Mouse (Mus musculus) cerebellum, postnatal 14 days (tissue): ENCODE data around the gene Pbld1.
"Not testable (repeated sequence)": the region's sequence is repeated elsewhere in the genome, so short reads cannot be mapped to it uniquely, and the experiment has no call there.

Source experiments
- DNase-seq, 2 experiments: peaks; one replicate each; pipeline ENCODE4 v3.0.0; 2021; ENCODE audit warnings: mixed read lengths in 2 of 2

Gene Pbld1

DNA sequence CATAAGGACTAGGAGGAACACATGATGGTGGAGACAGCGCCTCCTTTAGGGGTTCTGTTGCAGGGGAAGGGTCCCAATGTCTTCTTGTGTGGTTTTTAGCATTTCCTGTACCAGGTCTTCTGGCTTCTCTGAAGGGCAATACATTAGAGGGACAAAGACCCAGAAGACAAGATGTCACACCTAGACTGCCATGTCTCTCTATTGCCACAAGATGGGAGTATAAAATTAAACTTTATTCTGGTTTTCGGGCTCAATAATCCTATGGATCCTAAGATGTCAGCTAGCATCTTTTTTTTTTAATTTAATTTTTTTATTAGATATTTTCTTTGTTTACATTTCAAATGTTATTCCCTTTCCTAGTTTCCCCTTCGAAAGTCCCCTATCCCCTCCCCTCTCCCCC, 16.8 kb upstream of the Pbld1 start:
- DNase-seq, result no peak

DNA sequence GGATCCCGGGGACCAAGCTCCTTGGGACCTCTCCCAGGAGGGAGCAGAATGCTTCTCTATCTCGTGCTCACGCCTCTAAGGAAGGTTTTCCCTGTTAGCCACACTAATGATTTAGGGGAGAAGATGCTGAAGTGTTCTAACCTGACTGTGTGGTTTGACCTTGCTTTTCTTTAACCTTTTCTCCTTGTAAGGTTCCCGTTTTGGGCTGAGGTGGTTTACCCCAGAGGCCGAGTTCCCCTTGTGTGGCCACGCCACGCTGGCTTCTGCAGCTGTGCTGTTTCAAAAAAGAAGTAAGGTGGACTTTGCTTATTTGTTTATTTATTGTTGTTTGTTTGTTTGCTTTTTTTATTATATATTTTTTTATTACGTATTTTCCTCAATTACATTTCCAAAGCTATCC, 12.2 kb upstream of the Pbld1 start:
- no peak for DNase-seq

DNA sequence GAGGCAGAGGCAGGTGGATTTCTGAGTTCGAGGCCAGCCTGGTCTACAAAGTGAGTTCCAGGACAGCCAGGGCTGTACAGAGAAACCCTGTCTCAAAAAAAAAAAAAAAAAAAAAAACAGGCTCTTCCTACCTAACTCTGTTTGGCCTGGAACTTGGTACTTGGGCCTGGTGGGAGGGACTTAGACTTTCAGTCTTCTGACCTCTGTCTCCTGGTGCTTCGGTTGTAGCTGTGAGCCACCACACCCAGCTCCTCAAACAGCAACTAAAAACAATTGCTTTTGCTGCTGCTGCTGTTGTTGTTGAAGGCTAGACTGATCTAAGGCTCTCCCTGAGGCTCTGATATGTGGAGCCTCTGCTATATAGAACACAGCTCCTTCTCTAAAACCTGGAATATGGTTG, 10.9 kb upstream of the Pbld1 start:
- DNase-seq, result no peak

DNA sequence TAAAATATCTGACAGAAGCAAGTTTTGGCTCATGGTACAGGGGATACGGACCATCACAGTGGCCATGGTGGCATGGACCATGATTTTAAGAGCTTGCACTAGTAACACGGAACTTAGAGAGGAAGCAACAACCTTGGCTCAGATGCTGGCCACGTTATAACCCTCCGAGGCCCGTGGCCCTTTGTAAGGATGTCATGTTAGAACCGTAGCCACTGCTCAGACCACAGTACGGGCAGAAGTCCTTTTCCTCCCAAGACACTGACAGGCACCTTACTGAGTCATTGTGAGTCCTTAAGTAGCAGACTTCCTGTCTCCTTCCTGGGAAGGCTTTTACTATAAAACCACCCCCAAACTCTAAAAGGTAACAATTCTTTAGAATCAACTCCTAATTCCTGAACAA, 8.7 kb upstream of the Pbld1 start:
- no peak for DNase-seq

DNA sequence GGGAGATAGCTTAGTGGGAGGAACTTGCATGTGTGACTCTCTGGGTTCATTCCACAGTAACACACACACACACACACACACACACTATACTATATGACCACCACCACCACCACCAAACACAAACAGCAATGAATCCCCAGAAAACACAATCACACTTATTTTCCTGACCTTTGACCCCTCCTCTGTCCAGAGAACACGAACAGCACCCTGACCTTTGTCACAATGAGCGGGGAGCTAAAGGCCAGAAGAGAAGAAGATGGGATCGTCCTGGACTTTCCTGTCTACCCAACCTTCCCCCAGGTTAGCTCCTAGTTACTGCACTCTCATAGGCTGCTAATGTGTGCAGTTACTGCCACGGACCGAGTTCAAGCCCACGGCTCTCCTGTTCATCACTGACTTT, 8.0 kb upstream of the Pbld1 start:
- no peak for DNase-seq

DNA sequence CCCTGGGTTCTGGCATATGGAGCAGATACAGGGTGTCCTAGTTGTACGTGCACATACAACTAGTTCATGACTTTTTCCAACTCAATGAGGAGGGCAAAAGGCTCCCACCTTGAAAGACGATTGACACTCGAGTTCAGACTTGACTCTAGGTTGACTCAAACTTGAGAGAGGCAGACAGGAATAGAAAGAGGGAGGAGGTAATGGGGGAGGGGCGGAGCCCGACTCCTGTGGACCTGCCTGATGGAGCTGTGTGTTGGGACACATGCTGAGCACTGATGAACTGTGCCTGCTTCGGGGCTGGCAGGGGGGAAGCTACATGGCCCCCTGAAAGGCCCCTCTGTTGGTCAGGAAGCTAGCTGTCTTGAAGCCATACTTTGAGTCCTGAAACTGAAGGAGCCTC, 7.0 kb upstream of the Pbld1 start:
- DNase-seq, result no peak

DNA sequence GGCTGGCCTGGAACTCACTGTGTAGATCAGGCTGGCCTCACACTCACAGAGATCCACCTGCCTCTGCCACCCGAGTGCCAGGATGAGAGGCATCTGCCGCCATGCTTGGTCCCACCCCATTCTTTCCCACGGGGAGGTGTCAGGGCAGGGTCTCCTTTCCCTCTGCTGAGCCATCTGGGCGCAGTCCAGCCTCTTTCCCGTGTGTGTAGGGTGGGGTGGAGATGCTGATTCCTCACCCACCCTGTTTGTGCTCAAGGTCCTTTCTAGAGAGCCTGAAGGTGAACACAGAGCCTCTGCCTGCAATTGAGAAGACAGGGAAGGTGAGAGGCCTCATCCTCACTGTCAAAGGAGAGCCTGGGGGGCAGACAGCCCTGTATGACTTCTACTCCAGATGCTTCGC, 5.9 kb upstream of the Pbld1 start:
- not testable (repeated sequence) for DNase-seq

DNA sequence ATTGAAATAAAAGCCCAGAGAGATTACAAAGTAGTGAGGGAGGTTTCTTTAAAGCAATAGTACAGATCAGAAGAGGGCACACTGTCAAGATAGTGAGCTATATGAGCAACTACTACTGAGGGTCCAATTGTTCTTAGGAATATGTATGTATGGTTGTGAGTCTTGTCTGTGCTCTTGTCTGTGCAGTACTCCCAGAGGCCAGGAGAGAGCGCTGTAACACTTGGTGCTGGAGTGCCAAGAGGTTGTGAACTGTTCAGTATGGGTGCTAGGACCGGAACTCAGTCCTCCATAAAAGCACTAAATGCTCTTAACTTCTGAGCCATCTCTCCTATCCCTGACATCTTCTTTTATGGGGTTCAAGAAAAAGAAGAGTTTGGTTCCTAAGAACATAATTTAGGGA, 5.4 kb upstream of the Pbld1 start:
- no peak for DNase-seq

DNA sequence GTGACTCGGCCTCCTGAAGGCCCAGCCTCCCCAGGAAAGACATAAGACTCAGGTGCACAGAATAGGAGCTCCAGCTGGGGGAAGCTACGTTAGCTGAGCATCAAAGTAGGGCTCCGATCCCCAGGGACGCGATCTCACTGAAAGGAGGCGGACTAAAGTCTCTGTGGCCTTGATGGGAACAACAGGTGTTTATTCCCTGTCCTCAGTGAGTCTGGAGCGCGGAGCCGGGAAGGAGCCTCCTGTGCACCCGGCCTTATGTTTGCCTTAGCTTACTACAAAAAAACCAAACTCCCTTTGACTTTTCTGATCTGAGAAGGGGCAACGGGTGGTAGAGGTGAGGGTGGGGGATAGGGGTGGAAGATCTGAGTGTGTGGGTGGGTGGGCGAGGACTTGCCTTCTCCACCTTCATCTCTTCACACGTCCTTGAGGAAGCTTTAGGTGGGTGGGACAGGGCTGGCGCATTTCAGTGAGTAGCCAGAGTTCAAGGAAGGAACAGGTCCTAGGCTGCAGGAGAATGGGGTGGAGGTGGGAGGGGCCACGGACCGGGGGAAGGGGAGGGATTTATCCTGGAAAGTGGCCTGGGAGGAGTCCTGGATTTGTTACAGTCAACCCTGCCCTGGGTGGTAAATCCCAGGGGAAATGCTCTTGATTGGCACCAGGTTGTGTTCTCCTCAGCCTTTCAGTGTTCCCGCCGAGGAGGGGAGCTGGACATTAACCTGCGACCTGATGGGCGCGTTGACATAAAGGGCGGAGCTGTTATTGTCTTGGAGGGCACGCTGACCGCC, 2.8 kb upstream of the Pbld1 start:
- no peak for DNase-seq

DNA sequence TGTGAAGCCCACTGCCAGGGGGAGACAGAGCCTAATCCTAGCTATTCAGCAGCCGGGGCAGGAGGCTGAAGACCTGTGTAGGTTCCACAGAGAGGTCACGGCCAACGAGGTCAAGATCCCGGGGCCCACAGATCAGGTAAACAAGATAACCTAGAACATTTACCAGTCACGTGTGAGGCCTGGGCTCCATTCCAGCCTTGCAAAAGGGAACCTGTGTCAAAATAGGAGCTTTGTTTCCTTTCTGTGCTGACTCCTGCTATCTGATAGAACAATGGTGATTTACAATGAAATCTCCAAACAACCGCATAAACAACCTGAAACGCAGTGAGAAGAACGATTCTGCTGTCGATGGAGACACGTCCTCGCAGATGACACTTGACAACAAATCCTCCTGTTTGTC, 444 bp downstream of the Pbld1 start:
- DNase-seq, result no peak

DNA sequence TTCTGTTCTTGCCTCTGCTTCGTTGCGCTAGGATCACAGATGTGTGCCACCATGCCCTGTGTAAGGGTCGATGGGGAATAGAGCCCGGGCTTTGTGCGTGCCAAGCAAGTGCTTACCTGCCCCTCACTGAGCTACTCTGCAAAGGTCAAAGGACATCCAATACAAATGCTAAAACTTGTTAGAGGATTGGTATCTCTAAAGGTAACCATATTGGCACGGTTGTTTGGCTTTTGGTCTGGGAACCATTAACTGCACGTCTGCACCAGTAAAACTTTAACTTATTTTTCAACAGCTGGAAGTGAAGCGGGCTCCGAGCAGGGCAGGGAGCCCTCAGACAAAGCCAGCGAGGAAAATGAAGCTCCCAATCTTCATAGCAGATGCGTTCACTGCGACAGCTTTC, 1.3 kb downstream of the Pbld1 start:
- no peak for DNase-seq

DNA sequence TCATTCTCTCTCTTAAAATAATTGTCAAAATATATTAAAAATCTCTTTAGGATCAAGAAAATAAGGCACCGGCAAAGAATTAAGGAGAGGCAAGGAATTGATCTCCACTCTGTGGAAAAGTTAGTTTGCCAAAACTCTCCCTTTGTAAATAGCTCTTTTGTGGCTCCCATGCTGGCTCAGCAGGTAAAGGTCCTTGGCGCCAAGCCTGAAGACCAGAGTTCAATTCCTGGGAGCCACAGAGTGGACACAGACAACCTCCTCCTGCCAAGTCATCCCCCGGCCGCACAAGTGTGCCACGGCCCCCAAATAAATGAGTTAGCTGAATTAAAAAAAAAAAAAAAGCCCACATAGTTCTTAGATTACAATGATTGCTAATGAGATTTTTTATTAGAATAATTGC, 2.7 kb downstream of the Pbld1 start:
- DNase-seq, result no peak

DNA sequence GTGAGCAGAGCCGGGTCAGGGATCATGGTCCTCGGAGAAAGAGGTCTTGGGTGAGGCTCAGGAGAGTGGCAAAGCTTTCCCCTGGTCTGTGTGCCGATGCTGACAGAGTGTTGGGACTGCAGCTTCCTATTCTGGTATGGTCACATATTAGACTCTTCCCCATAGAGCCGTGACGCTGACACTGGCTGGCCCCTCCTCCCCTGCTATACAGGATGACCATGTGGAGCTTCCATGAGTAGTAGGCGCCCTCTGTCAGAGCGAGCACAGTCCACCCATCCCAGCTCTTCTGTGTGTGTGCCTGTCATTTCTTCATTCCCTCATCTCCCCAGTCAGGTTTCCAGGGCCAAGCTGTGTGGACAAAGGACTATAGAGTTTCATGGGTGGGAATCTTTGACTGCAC, 3.4 kb downstream of the Pbld1 start:
- no peak for DNase-seq

DNA sequence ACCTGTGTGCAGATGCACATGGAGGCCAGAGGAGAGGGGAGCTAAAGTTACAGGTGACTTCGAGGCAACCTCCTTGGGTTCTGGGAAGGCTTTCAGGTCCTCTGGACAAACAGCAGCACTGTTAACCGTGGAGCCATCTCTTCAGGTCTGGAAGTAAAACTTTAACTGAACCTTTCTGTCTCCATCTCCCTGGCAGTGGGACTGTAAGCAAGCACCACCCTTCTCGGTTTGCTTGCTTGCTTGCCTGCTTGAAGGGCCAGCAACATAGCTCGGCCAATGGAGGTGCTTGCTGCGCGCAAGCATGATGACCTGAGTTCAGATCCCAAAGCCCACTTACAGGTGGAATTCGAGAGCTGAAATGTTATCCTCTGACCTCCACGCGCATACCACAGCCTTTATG, 4.6 kb downstream of the Pbld1 start:
- DNase-seq, result no peak

DNA sequence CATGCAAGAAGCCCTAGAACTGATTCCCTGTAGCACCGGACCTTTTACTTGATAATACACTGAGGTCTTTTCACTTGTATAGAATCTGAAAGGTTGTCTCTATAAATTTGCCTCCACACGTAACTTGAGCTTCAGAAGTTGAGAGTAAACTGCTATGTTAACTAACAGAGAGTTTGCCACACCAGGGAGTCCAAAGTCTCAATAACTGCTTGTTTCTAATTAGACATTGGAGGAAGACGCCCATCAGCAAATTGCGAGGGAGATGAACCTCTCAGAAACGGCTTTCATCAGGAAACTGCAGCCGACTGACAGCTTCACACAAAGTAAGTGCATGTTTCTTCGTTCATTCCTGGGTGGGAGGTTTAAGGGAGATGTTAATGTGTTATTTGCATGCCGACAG, 5.6 kb downstream of the Pbld1 start:
- DNase-seq, result no peak

DNA sequence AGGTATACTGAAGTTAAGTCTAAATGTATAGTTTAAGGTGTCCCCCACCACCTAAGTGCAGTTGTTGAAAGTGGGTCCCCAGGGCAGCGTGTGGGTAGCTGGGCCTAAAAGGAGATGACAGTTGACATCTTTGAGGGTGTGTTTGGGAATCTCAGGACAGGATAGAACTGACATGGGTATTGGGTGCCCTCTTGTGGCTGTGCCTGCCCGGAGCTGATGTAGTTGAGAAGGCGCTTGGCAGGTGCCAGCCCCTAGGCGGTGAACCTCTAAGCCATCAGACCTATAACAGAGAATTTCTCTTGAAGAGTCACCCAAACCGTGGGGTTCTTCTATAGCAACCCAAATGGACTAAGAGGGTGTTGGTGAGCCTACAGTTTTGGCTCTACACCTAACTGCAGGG, 6.0 kb downstream of the Pbld1 start:
- DNase-seq, result peak; percentile 91 to 93

DNA sequence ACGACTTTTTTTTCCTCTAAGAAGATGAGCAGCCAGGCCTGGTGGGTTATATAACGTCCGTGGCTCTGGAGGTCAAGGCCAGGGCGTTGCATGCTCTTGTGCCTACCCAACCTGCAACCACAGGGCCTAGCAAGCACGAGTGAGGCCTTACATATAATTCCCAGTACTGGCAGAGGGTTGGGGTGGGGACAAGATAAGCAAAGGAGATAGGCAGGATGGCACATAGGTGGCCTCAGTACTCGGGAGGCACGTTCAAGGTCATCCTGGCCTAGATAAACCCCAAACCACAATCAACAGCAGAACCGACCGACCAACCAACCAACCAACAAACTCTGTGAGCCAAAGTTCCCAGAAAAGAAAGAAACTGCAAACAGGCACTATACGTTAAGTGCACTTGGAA, 26.3 kb downstream of the Pbld1 start:
- DNase-seq, result no peak

DNA sequence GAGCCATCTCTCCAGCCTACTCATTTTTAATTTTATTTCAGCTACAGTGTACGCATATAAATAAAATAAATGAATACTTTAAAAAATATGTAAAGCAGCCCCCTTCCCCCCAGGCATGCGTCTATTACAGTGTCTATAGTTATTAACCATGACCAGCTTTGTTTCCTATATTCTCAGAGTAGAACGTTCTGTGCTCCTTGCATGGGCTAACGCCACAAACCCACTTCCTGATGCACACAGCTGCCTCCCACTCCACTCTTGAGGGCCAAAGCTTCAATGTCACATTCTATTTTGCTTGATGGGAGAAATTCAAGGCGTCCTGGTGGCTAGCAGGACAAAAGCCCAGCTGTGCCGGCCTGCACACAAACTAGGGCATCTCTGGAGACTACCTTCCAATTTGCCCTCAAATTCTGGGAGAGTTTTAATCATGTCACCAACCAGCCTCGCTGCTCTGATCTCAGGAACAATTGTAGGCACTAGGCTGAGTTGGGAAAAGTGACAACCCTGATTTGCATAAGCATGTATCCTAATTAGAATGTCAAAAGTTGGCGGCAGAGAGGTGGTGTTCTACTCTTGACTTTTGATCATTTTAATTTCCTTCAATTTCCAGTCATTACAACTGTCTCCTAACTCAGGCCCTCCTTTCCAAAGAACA, 29.3 kb downstream of the Pbld1 start:
- no peak for DNase-seq

DNA sequence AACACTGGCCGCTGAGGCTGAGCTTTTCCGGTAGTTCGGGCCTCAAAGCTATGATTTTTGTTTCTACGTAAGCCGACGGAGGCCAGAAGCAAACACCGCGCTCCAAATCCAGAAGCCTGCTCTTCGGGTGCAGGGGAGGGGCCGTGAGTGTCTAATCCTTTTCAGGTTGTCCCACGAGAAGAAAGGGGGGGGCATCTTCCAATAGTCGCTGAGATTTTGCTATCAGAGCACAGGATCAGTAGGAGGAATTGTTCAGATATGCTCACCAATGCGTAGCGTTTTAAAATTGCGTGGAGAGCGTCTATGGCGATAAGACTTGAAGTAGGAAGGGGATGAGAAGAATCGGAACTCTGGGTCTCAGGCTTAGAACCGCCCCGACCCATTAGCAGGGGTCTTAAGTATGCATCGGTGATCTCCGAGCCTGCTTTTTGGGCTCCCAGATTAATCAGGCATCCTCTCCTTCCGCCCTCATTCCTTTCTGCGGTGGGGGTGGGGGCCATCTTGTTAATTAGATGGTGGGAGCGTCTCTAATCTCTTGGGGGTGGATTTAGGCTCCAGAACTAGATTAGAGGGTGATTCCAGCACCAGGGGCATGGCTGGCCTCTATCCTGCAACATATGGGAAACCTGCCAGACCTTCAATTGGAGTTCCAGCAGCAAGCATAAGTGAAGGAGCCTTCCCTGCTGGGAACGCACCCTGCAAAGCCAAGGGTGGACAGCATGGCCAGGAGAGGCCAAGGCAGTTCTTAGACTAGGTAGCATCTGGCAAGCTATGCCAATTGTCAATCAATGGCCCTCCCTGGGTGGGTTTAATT, 30.0 kb downstream of the Pbld1 start:
- DNase-seq, result peak; percentile 58 to 70

DNA sequence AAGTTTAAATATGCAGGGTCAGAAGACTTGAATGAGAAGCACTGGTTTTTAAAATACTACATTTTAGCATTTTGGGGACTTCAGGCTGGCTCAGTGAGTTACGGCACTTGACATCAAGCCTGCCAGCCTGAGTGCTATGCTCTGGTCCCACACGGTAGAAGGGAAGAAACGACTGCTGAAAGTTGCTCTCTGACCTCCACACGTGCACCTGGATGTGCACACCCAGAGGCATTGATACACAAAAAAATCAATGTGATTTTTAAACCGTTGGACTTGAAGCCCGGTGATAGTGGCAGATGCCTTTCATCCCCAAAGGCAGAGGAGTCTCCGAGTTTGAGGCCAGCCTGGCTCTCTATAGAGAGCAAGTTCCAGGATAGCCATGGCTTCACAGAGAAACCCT, 32.0 kb downstream of the Pbld1 start:
- DNase-seq, result no peak

DNA sequence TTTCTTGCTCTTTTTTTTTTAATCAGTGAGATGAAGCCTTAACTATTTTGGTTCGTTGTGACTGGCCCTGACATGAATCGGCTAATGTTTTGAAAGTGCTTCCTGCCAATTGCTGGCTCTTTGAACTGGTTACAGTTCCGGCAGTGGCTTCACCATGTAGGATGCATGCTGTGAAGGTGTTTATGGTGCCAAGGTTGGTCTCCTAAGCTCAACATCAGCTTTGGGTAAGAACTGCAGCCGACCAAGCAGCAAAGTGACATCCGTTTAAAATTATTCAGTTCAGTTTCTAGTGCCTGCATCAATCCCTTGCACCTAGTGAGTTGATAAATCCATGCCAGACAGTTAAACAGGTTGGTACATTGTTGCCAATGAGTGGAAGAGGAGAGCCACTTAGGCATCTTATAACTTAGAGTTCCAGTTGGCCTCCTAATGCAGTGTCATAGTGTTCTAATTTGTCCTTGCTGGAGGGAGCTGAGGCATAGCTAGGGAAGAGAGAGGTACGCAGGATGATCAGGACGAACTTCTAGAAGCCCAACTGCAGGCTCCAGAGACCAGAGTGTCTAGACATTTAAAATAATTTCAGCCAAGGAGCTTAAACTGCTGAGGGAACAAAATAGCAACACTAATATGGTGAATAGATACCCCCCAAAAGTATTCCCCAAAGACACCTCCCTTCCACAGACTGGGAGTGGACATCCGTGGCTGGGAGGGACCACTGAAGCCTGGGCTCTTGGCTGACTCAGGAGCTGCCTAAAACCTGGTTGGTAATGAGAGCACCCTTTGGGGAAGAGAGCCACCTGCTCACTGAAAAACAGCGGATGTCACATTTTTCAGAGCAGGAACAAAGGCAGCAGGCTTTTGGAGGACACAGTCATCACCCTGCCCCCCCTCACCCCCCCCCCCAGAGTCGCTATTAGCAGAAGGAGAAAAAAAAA, 32.9 kb downstream of the Pbld1 start:
- DNase-seq, result peak; percentile 53 to 61

DNA sequence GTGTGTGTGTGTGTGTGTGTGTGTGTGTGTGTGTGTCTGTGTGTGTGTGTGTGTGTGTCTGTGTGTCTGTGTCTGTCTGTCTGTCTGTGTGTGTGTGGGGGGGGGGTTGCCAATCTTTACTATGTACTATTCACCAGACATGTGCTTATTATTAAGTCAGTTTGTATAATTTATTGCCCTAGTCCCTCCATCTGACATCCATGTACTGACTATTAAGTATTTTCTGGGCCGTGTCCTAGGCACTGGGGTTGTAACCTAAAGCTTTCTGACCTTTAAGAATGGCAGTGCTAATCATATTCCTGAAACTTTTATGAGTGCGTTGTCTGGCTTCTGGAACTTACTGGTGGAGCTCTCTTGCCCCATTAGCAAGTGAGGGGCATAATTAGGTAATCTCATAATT, 36.8 kb downstream of the Pbld1 start:
- no peak for DNase-seq

DNA sequence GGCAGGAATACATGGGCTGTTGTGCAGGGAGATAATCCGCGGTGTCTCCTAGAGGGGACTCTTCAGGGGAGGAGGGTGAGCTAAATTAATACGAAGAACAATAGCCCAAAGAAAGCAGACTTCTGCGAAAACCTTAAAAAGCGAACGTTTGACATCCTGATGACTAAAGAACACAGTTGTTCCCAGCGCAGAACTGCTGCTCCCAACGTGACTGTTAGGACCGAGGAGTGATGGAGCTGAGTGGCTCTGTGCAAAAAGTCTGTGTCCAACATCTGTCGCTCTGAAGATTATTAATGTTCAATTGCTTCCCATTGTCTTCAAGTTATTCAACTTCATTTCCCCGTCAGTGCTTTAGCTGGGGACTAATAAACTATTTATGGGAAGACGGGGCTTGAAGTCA, 38.2 kb downstream of the Pbld1 start:
- no peak for DNase-seq
